Mouse (Mus musculus): ENCODE data around the gene Rpp25l. TPM values are rescaled to one million over a fixed set of nuclear protein-coding genes. Genes with fewer than 3 reads are reported as not detected.

The Rpp25l gene
- total RNA-seq (2023), result 10 to 100 TPM; 29.2 to 38.9 TPM

GRCm38 (mm10) chr4:41713197-41714067 lies at the start of gene Rpp25l:
Gene Rpp25l, minus strand, starts transcription at chr4:41713534.

DNA sequence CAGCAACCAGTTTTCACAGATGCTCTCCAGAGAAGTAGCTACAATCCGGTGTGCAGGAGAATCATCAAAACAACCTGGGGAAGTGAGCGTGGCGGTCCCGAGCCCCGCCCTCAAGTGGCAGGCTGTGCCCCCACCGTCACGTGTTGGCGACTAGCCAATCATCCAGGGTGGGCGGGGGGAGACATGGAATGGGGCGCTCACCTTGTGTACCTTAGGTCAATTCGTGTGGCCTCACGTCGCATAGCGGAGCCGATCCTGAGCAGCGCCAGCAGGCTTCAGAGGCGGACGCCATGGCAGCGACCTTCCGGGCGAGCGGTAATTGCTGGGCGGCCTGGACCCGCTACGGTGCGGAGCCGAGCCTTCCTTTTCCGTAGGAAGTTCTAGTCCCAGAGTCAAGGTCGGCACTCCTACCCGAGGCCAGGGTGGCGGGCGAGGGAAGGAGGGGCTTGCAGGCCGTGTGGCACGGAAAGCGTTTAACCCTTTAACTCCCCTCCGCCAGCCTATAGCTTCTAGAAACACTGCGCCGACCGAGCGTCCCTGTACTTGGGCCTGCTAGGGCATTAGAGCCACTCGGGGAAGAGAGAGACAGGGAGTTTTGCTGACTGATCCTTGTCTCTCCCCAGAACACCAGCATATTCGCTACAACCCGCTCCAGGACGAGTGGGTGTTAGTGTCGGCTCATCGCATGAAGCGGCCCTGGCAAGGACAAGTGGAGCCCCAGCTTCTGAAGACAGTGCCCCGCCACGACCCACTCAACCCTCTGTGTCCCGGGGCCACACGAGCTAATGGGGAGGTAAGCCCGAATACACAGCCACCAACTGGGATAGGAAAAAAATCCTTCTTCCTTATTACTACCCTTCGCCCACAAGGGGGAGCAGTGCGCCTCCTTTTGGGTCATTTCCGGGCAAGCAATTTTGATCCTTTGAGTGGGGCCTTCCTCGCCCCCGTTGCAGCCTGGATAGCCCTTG lies 42.3 kb upstream of the Rpp25l start, which contains the start of gene Sigmar1:
TSS of gene Sigmar1 (minus strand) at position 820 of the 968 bp plus-strand sequence.

GRCm38 (mm10) chr4:41754797-41755337 lies 41.5 kb upstream of the Rpp25l start, which contains the start of gene Galt:
Gene Galt, plus strand, starts transcription at chr4:41755228.

DNA sequence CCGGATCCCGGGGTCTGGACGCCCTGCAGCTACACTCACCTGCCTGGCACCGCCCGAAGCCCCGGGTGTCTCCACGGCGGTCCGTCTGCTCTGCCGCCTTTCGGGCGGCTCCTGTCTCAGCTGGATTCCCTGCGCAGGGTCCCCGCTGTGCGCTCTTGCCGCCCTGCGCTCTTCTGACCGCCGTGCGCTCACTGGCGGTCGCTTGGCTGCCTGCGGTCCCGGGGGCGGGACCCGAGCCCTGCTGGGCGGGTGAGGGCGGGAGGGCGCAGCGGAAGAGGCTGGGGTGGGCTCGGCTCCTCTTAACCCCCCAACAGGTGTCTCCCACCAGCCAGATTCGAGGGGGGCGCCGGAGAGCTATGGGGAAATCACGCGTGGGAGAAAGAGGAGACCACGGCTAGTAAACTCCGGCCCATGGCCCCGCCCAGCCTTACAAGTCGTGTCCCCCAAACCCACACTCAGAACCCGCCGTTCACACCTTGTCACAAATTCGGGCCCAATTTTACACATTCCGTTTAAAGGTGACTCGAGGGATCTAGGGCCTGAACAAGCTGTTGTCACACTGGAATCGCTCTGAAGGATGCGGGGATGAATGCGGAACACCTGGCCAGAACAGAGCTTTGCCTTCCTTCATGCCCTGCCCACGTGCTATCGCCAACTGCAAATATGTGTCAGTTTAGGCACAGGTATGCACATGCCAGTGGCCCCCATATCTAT lies 17.9 kb upstream of the Rpp25l start, which contains the start of gene Arid3c:
TSS of gene Arid3c (minus strand) at position 91 of the 714 bp plus-strand sequence.

DNA sequence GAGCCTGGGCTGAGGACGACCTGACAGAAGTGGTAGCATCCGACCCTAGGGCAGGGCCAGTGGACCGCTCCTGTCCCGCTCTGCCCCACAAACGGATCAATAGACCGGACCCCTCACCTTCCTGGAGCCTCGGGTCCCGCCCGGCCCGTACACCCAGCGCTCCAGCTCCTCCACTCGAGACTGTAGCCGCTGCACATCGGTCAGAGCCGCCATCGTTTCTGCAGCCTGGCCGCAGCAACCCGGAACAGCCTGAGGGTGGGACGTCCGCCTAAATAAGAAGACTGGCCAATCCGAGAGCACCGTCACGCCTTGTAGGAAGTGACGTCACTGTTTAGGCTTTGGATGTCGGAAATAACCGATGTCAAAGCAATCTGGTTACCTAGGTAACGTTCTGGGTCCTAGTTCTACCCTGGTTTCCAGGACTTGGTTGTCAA lies 9.6 kb upstream of the Rpp25l start, which contains the start of gene Dctn3:
TSS of gene Dctn3 (minus strand) at position 253 of the 434 bp plus-strand sequence.

DNA sequence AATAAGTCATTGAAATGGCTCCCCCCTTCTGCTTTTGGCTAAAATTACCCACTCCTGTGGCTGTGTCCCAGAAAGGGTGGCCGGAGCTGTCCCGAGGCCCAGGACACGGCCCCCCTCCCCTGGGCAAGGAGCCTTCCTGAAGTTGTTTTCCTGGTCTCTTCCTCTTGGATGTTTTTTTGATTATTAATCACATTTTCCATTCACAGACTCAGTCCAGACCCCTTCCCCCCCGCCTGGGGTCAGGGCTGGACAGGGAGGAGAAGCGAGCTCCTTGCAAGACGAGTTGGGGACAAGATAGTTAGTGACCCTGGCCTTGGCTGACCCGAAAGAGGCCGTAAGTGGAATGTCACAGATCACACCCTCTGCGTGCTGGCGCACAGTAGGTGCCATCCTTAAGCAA lies 13.6 kb downstream of the Rpp25l start, which contains the start of gene Il11ra1:
TSS of gene Il11ra1 (plus strand) at position 207 of the 400 bp plus-strand sequence.

DNA sequence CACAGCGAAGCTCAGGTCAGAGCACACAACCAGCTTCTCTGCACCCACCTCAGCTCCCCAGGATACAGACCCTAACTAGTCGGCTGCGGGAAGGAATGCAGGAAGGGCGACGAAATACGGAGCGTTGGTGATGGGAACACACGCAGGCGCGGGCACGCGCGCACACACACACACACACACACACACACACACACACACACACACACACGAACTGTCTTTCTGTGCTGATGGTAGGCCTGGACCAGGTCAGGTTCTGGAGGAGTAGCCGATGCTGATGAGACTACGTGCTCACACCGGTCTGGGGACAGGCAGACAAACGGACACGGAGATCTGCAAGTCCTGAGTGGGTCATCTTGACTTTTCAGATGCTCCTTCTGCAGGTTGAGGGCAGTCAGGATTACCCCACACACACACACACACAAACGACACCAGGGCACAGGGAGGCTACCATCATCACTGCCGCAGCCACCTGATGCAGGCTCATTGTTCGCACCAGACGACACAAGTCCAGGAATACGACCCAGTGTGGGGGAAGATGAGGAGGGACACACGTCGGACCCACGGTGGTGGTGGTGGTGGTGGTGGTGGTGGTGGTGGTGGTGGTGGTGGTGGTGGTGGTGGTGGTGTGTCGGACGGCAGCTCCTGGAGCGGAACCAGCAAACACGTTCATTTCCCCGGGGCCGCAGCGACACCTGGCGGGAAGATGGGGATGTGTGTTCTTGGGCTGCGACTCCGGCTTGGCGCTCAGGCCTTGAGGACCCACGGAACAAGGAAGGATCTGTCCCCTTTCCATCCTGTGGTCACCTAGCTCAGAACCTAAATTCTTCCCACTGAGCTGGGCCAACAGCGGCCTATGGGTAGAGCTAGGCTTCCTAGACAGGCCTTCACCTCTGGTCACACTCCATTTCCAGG lies 16.1 kb downstream of the Rpp25l start, which contains the start of gene Cntfr:
TSS of gene Cntfr (minus strand) at position 160 of the 912 bp plus-strand sequence.

Other genes starting within 250 kb of the Rpp25l start
- gene Kif24, start 248.6 kb downstream of the Rpp25l start, total RNA-seq (2023), result 1 to 10 TPM; 4.0 to 4.8 TPM
- gene Nudt2, start 248.4 kb downstream of the Rpp25l start, total RNA-seq (2023), result 1 to 10 TPM; 4.0 to 9.0 TPM
- gene AI464131, start 210.5 kb downstream of the Rpp25l start, total RNA-seq (2023), result not detected
- gene 1110017D15Rik, start 196.2 kb downstream of the Rpp25l start, total RNA-seq (2023), result under 1 TPM in 1 of 2 experiments, not detected in 1; 0.99 TPM
- gene Fam219a, start 144.0 kb downstream of the Rpp25l start, total RNA-seq (2023), result 10 to 100 TPM; 12.2 to 12.6 TPM
- not detected for gene Dnaic1, start 143.8 kb downstream of the Rpp25l start, total RNA-seq (2023)
- not detected for gene Enho, start 73.2 kb downstream of the Rpp25l start, total RNA-seq (2023)
- gene Cntfr, start 16.4 kb downstream of the Rpp25l start, total RNA-seq (2023), result not detected
- gene Il11ra1, start 13.5 kb downstream of the Rpp25l start, total RNA-seq (2023), result 10 to 100 TPM; 12.5 to 32.1 TPM
- gene Dctn3, start 9.6 kb upstream of the Rpp25l start, total RNA-seq (2023), result 10 to 100 TPM; 43.5 to 53.2 TPM
- gene Arid3c, start 17.6 kb upstream of the Rpp25l start, total RNA-seq (2023), result not detected
- gene Galt, start 41.7 kb upstream of the Rpp25l start, total RNA-seq (2023), result 10 to 100 TPM; 60.1 to 63.1 TPM
- 10 to 100 TPM; 19.9 to 23.4 TPM for gene Sigmar1, start 42.6 kb upstream of the Rpp25l start, total RNA-seq (2023)
- gene Ccl27a, start 60.7 kb upstream of the Rpp25l start, total RNA-seq (2023), result 10 to 100 TPM; 12.8 to 13.9 TPM
- gene Gm21541, start 190.1 kb upstream of the Rpp25l start, total RNA-seq (2023), result not detected
- 1 to 10 TPM; 1.8 to 4.2 TPM for gene Gm20878, start 228.0 kb upstream of the Rpp25l start, total RNA-seq (2023)